Mouse (Mus musculus) ovary, postnatal 14 days (tissue): Measurements from ENCODE around the gene Adtrp.

ENCODE experiments used
- DNase-seq: peaks from one replicate; pipeline ENCODE4 v3.0.0; 2022; ENCODE audit warnings: low spot score

The Adtrp gene

GRCm38 (mm10) chr13:41779603-41780180 lies 67.8 kb downstream of the Adtrp start:
- no peak for DNase-seq

- no peak for DNase-seq
Measured at GRCm38 (mm10) chr13:41773812-41774376, 73.6 kb downstream of the Adtrp start.

DNA sequence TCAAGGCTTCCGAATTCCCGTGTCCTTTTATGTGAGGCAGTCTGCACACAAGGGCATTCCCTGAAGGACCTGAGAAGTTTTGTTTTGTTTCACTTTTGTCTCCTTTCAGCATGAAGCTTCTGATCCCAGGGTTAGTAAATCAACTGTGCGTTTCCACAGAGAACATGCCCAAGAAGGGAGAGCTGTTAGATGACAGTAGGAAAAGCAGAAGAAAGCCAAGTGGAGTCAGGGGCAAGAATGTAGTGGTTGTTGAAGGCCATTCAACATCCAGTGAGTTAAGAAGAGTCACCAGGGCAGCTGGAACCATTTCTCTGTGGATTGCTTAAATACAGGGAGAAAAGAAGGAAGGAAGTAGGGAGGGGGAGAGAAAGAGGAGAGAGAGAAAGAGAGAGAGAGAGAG lies 76.4 kb downstream of the Adtrp start:
- DNase-seq, result no peak

DNA sequence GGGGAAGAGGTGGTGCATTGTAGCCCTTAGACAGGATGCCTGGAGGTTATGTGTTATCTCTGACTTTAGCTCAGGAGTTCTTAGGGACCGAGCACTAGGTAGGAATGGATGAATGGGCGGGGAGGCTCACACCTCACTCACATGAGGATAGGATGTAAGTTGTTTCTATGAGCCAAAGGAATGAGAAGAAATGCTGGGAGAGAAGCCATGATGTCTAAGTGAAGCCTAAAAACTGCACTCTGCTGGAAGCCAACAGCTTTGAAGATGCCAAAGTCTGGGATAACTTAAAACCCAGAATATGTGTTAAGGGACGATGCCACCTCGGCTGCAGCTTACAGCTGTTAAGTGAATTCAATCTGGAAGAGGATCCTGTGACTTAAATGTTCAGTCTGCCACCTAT lies 79.5 kb downstream of the Adtrp start:
- DNase-seq, result no peak

DNA sequence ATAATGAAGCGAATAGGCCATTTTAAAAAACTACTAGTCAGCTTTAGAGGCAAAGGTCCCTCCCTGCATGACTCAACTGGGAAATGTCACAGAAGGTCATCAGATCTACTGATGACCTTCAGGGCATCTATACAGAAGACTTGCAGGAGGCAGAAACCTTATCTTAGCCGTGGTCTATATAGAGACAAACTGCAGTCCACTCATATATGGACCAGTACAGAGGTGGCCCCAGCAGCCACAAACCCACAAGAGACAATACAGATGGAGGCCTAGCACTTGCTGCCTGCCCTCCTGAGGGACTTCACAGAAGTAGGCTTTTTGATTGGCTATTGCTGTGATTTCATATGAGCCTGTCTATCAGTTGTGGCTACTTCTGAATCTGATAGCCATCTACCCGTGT lies 85.5 kb downstream of the Adtrp start:
- no peak for DNase-seq

- no peak for DNase-seq
Measured at GRCm38 (mm10) chr13:41760484-41760883, 87.0 kb downstream of the Adtrp start.

GRCm38 (mm10) chr13:41758550-41759465 lies 88.7 kb downstream of the Adtrp start:
- no peak for DNase-seq

DNA sequence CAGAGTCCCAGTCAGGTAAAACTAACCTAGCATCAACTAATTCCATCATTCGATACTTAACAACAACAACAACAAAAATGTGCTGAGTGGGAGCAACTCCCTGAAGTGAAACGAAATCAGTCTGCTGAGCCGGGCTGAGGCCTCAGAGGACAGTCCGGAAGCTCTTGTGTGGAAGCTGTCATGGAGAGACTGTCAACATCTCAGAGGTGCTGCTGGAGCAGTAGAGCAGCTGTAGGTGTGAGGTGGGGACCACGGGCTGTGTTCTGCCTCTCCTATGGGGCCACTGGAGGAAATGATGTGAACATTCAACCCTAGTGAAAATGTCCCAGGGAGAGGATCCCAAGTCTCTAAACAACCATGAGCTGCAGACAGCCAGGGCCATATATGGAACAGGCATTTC lies 94.4 kb downstream of the Adtrp start:
- no peak for DNase-seq

DNA sequence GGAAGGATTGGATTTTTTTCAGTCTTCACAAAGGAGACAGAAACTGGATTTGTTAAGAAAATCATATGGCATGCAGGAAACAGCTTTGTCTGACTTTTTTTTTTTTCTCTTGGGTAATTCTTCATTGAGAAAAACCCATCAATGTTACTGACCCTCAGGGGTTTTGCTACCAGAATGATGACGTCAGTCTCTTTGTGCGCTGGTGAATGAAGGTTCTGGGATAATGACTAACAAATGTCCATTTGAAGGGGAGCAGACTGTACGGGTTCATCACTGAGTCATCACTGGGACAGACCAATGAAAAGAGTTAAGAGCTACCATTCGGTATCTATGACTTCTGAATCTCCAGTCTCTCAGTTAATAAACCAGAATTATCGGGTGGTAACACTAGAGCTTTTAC lies 97.0 kb downstream of the Adtrp start:
- DNase-seq, result no peak

- no peak for DNase-seq
Measured at GRCm38 (mm10) chr13:41748866-41749265, 98.6 kb downstream of the Adtrp start.

GRCm38 (mm10) chr13:41747691-41748090 lies 99.8 kb downstream of the Adtrp start:
- no peak for DNase-seq

GRCm38 (mm10) chr13:41746971-41747615 lies 100.4 kb downstream of the Adtrp start:
- DNase-seq, result peak; percentile 23

- DNase-seq, result no peak
Measured at GRCm38 (mm10) chr13:41740456-41741085, 106.9 kb downstream of the Adtrp start.

- DNase-seq, result no peak
Measured at GRCm38 (mm10) chr13:41737628-41738309, 109.7 kb downstream of the Adtrp start.

GRCm38 (mm10) chr13:41729660-41730059 lies 117.8 kb downstream of the Adtrp start:
- no peak for DNase-seq

DNA sequence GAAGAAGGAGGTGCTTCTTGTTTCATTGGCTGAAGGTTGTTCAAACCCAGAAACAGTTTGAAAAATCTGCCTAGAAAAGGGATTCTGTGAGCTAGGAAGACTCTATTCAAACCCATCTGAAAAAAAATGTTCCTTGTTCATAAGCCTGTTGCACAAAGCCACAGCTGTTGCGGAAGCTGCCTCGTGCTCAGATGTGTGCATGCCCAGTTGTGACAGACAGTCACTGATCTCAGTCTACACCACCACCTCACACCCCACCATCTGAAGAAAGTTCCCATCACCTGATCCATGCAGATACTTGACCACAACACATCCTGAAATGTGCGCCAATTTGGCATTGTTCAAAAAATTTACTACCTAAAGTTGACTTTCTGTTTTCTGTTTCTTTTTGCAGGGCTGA lies 119.7 kb downstream of the Adtrp start:
- DNase-seq, result no peak

- DNase-seq, result no peak
Measured at GRCm38 (mm10) chr13:41719331-41719730, 128.2 kb downstream of the Adtrp start.

- no peak for DNase-seq
Measured at GRCm38 (mm10) chr13:41718051-41718450, 129.4 kb downstream of the Adtrp start.
